ENCODE assay signal across 14 mouse cellular contexts in the genomic region with DNA sequence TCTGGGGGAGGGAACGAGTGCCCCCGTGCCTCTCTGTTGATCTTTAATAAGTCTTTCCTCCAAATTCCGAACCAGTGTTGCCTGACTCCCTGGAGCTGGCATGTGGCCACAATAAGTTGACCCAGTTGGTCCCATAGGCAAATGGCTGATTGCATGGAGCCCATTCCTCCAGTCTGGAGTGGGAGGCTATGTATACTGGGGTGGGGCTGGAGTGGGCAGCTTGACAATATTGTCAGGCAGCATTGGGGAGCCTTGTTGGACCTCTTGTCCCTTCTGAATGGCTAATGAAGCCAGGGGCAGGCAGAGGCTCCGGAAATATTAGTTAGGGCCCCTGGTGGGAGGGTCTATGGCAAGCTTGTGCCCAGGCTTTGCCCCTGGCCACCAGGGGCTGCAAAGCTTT. TPM values are rescaled to one million over a fixed set of nuclear protein-coding genes. Genes with fewer than 3 reads are reported as not detected.
DNase-seq lines count a peak whose midpoint lies in the region; ATAC-seq lines count a peak whose summit lies in the region.
"Had no signal": no experiment of that assay in that cellular context is flagged by ENCODE, and none has a peak within 500 bp of the region (broad histone marks: within the 10 kb centered on the region; RNA-seq: fewer than 3 reads in every experiment).

No protein-coding gene starts in this region.

- H3K9ac ChIP-seq in heart, embryonic 12.5 days: no peak overlapping the region
- H3K9ac ChIP-seq in hindbrain, embryonic 13.5 days: no peak overlapping the region
- no peak overlapping the region for H3K9ac ChIP-seq in liver, embryonic 16.5 days (ENCODE audit: low read depth, low read length)

- H3K9me3 ChIP-seq in heart, embryonic 12.5 days (replicated peaks): no peaks in the 10 kb centered on the region
- H3K9me3 ChIP-seq in hindbrain, embryonic 13.5 days: no peaks in the 10 kb centered on the region
- H3K9me3 ChIP-seq in liver, embryonic 16.5 days (replicated peaks; ENCODE audit: control insufficient read depth, low read length): no peaks in the 10 kb centered on the region

- no peak for ATAC-seq in heart, embryonic 12.5 days (ENCODE audit: insufficient number of reproducible peaks, low FRiP score)
- peak; percentile 60; the same call in 1 of the 2 replicates for ATAC-seq in hindbrain, embryonic 13.5 days (ENCODE audit: low FRiP score)
- no peak for ATAC-seq in liver, embryonic 16.5 days (ENCODE audit: low read depth)

- intact Hi-C loops in heart, postnatal 36 days (cut with DNase I): no loop called here

- 52% methylated on average over 4 of the region's 4 CpGs for WGBS in heart, embryonic 12.5 days
- WGBS in hindbrain, embryonic 13.5 days: 36% methylated on average over 4 of the region's 4 CpGs
- WGBS in liver, embryonic 16.5 days (ENCODE audit: insufficient replicate concordance): 27% methylated on average over 4 of the region's 4 CpGs

- no peak overlapping the region for H3K4me3 ChIP-seq in heart, embryonic 12.5 days
- no peak overlapping the region for H3K4me3 ChIP-seq in hindbrain, embryonic 13.5 days
- no peak overlapping the region for H3K4me3 ChIP-seq in liver, embryonic 16.5 days (ENCODE audit: low read depth, low read length)

- no peak overlapping the region for H3K4me2 ChIP-seq in heart, embryonic 12.5 days
- no peak overlapping the region for H3K4me2 ChIP-seq in hindbrain, embryonic 13.5 days
- 0 out of 2 replicates have a peak overlapping the region, but pooled peaks have one; percentile 24 for H3K4me2 ChIP-seq in liver, embryonic 16.5 days (ENCODE audit: low read depth, low read length)

- DNase-seq in heart, postnatal 36 days: no peak
- peak; percentile 37 for DNase-seq in retina, embryonic 14.5 days (ENCODE audit: low spot score)
- no peak for DNase-seq in thymus, postnatal 25 days
- no peak for DNase-seq in cerebellum, postnatal 14 days
- no peak for DNase-seq in adipocyte (ENCODE audit: low spot score)
- DNase-seq: adrenal gland, postnatal 14 days; cerebellum, adult 8-10 months; gastrocnemius, postnatal 10 days had no signal

- peaks cover 8% of the 10 kb centered on the region for H3K4me1 ChIP-seq in heart, embryonic 12.5 days (replicated peaks)
- H3K4me1 ChIP-seq in hindbrain, embryonic 13.5 days (replicated peaks): peaks cover 21% of the 10 kb centered on the region
- H3K4me1 ChIP-seq in liver, embryonic 16.5 days (ENCODE audit: control insufficient read depth, low read depth, low read length): peaks cover 47% of the 10 kb centered on the region

- peaks cover 3% of the 10 kb centered on the region; the same call in 1 of the 2 replicates for H3K27me3 ChIP-seq in heart, embryonic 12.5 days (replicated peaks)
- no peaks in the 10 kb centered on the region for H3K27me3 ChIP-seq in hindbrain, embryonic 13.5 days
- H3K27me3 ChIP-seq in liver, embryonic 16.5 days (ENCODE audit: control insufficient read depth, insufficient read depth, low read depth, low read length): no peaks in the 10 kb centered on the region

- H3K27ac ChIP-seq in heart, embryonic 12.5 days (ENCODE audit: poor library complexity, severe bottlenecking): peak overlapping the region; percentile 58
- peak overlapping the region; percentile 76 for H3K27ac ChIP-seq in hindbrain, embryonic 13.5 days
- peak overlapping the region; percentile 30; the same call in 1 of the 2 replicates for H3K27ac ChIP-seq in liver, embryonic 16.5 days (ENCODE audit: low read length)
- H3K27ac ChIP-seq: kidney, postnatal 0 days; macrophage had no signal

- H3K36me3 ChIP-seq in heart, embryonic 12.5 days: no peaks in the 10 kb centered on the region
- H3K36me3 ChIP-seq in hindbrain, embryonic 13.5 days: no peaks in the 10 kb centered on the region
- H3K36me3 ChIP-seq in liver, embryonic 16.5 days (ENCODE audit: control insufficient read depth, insufficient read depth): no peaks in the 10 kb centered on the region

RNA-seq across cellular contexts. Expression of gene Ric3, which starts 32.8 kb away (rescaled TPM):
- polyA plus RNA-seq in heart, embryonic 12.5 days (2016; fragmentation: Nextera tagmentation; extraction: Ambion mirVana): 0.94 and 1.5 TPM in 2 replicates
- total RNA-seq in heart, postnatal 36 days (2021): under 1 TPM; 0.87 to 0.97 TPM
- polyA plus RNA-seq in hindbrain, embryonic 13.5 days (2015; fragmentation: Nextera tagmentation; extraction: Ambion mirVana): 28.3 and 30.1 TPM in 2 replicates
- 0.25 and 0.47 TPM in 2 replicates for polyA plus RNA-seq in liver, embryonic 16.5 days (2015; fragmentation: Nextera tagmentation; extraction: Ambion mirVana)
- polyA plus RNA-seq: C2C12 had no signal

RNA-seq across cellular contexts. Expression of gene Lmo1, which starts 59.1 kb away (rescaled TPM):
- 1.6 and 2.0 TPM in 2 replicates for polyA plus RNA-seq in heart, embryonic 12.5 days (2016; fragmentation: Nextera tagmentation; extraction: Ambion mirVana)
- total RNA-seq in heart, postnatal 36 days (2021): 1 to 10 TPM; 2.4 to 3.1 TPM
- polyA plus RNA-seq in hindbrain, embryonic 13.5 days (2015; fragmentation: Nextera tagmentation; extraction: Ambion mirVana): 42.8 and 49.8 TPM in 2 replicates
- polyA plus RNA-seq in liver, embryonic 16.5 days (2015; fragmentation: Nextera tagmentation; extraction: Ambion mirVana): 1.0 and 1.1 TPM in 2 replicates
- polyA plus RNA-seq: macrophage had no signal

Comparison
In these comparisons a context has a peak if more than half of its experiments do, and no peak if none do; other contexts are left out.
1. RNA of gene Ric3, which starts 32.8 kb away (polyA plus RNA-seq): 28.3 to 30.1 TPM in hindbrain, embryonic 13.5 days; 0.94 to 1.5 TPM in heart, embryonic 12.5 days and 0.25 to 0.47 TPM in liver, embryonic 16.5 days; every median in the first group is over 10 times any median in the second.
2. RNA of gene Lmo1, which starts 59.1 kb away (polyA plus RNA-seq): 42.8 to 49.8 TPM in hindbrain, embryonic 13.5 days; 1.6 to 2.0 TPM in heart, embryonic 12.5 days and 1.0 to 1.1 TPM in liver, embryonic 16.5 days; every median in the first group is over 10 times any median in the second.
3. Peak in every context shown above with its lines, with median percentiles within 50 percentile points of each other: H3K27ac ChIP-seq.